Mouse (Mus musculus) mouse trophoblast stem cell (cell line): ENCODE data around the gene Fis1.
"Not testable (repeated sequence)": the region's sequence is repeated elsewhere in the genome, so short reads cannot be mapped to it uniquely, and the experiment has no call there.

Experiments
- in situ Hi-C, 2 experiments: fragments of 300-500 bp; cut with MseI, MboI; formaldehyde crosslinking; loops; 2 replicates in 1 of 2; 3 replicates in 1 of 2; pipeline ENCODE4 v1.15.1; 2025

Gene Fis1

GRCm38 (mm10) chr5:136953015-136953414, at the start of gene Fis1:
Fis1 (plus strand) TSS chr5:136953275.
- in situ Hi-C loops, result no loop called here

DNA sequence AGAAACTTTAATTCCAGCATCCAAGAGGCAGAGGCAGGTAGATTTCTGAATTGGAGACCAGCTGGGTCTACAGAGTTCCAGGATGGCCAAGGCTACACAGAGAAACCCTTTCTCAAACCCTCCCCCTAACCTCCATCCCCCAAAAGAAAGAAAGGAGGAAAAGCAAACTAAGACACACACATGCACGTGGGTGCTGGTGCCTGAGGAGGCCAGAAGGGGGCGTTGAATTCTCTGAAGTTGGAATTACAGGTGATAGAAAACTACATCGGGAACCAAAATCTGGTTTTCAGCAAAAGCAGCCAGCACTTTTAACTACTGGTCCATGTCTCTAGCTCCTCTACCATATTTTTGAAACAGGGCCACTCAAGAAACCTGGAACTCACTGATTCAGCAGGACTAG, 48.5 kb upstream of the Fis1 start:
- in situ Hi-C loops, result no loop called here

- in situ Hi-C loops, result no loop called here
Measured at GRCm38 (mm10) chr5:136905630-136906029, 47.4 kb upstream of the Fis1 start.

DNA sequence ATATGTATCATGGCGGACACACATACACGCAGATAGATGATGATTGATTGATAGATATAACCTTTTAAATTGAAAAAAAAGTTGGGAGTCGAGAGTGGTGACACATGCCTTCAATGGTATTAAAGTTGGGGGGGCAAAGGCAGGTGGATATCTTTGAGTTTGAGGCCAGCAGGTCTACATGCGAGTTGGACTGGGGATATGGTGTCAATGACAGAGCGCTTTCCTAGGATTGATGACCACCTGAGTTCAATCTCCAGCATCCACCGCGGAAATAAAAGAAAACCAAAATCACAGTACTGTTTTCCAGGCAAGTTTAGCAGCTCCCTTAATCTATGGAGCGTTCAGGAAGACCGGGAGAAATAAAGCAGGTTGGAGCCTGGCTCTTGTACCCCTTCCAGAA, 45.5 kb upstream of the Fis1 start:
- in situ Hi-C loops, result no loop called here

DNA sequence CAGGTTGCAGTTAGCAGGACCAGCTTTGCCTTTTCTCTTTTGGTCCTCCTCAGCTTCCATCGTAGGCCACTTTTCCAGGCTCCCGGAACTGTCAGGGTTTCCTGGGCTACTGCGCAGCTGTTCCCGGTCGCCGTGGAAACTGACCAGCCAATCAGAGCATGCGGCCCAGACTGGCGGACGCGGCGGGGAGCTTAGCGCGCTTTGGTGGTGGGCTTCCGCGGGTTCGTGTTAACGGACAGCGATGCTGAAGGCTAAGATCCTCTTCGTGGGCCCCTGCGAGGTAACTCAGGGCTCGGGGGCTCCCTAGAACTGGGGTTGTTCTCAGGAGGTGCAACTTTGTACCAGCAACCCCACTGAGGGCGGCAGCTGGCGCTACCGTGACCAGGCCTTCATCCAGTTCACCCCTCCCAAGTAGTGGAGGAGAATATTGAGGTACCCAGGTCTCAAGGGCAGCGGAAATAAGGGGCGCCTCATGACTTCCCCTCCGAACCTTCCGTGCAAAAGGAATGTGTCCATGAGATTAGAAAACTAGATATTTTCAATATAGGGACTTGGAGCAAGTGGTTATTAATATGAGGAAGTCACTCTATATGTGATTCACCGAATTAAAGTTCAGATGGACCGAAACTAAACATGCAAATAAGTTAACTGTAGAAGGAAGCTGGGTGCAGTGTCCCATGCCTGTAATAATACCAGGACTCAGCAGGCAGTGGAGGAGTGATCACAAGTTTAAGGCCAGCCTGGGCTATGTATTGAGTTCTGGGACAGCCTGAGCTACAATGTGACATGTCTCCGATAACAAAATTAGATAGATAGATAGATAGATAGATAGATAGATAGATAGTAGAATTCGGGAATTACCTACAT, 44.9 kb upstream of the Fis1 start, which contains the start of gene Ift22:
Gene Ift22 (plus strand): TSS at position 160 of the 867 bp plus-strand sequence.
- in situ Hi-C loops, result no loop called here

DNA sequence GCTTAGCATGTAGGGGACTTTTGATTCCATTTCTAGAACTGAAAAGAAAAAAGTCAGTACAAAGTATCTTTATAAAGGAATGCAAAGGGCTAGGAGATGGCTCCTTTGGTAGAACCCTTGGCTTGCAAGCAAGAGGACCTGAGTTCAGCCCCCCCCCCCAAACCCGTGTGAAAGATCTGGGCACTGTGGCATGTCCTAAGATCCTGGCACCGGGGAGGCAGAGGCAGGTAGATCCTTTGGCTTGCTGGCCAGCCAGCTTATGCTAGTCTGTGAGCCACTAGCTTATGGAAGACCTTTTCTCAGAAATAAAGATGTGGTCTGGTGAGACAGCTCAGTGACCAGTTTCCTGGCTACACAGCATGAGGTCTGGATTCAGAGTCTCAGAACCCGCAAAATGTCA, 38.9 kb upstream of the Fis1 start:
- in situ Hi-C loops, result no loop called here

- in situ Hi-C loops, result no loop called here
Measured at GRCm38 (mm10) chr5:136917613-136918242, 35.3 kb upstream of the Fis1 start.

- in situ Hi-C loops, result no loop called here
Measured at GRCm38 (mm10) chr5:136918655-136919472, 34.2 kb upstream of the Fis1 start.

DNA sequence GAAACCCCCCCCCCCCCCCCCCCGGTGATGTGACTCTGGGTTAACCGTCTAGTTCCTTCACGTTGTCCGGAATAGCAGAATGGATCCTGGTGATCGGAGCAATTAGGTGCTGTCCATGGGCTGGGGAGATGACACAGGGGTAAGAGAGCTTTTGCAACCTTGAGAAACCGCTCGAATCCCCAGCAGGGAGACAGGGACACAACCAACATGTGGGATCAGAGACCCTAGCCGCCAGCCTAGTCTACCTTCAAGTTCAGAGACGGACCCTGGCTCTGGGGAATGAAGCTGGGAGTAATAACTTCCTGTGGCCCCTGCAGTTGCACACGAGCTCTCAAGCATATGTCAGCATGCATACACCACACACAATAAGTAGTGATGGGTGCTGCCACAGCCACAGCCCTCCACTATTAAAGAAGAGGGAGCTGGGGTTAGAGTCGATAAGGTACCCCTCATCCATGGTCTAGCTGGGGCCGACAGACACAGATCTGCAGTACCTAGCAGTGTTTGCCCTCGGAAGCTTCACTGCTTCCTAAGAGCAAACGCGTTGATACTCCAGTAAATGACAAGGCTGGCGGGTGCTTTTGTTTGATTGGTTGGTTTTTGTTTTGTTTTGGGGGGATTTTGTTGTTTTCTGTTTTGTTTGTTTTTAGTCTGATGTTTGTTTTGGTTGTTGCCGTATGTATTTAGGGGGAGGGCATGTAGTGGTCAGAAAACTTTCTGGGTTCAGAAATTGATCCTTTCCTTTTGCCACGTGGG, 33.4 kb upstream of the Fis1 start:
- in situ Hi-C loops, result no loop called here

DNA sequence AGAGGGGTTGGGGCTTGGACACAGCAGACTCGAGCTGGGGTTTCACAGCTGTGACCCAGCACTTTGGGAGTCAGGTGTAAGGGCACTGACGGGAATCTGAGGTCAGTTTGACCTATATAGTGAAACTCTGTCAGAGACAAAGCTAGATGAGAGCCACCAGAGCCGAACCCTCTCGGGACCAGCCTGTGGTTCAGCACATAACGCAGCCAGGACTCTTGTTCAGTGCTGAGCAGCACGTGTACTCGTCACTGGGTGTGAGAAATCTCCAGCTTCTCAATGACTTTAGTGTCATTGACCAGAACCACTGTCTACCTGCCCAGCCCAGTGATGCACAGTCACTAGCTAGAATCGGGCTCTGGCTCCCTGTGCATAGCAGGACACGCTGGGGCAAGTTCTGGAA, 30.2 kb upstream of the Fis1 start:
- in situ Hi-C loops, result no loop called here

GRCm38 (mm10) chr5:136923751-136924478, 29.2 kb upstream of the Fis1 start:
- in situ Hi-C loops, result no loop called here

DNA sequence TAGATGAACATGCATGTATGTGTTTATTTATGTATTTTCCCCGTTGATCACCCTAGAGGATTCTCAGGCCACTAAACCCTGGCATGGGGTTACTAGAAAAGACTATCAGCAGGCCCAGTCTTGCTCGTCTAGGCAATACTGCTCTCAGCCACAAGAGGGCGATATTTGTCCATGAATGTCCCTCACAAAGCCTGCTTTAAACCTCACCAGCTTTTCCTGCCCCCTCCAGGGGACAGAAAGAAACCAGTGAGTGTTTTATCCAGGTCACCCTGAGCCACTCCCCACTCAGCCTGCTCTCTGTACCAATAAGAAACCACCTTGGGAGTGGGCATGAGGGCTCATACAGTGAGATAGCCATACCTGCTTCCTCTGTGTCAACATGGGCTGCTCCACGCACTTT, 24.0 kb upstream of the Fis1 start:
- in situ Hi-C loops, result no loop called here

- in situ Hi-C loops, result no loop called here
Measured at GRCm38 (mm10) chr5:136931896-136932295, 21.2 kb upstream of the Fis1 start.

- in situ Hi-C loops, result no loop called here
Measured at GRCm38 (mm10) chr5:136932956-136933355, 20.1 kb upstream of the Fis1 start.

GRCm38 (mm10) chr5:136933930-136934329, 19.1 kb upstream of the Fis1 start:
- in situ Hi-C loops, result no loop called here

DNA sequence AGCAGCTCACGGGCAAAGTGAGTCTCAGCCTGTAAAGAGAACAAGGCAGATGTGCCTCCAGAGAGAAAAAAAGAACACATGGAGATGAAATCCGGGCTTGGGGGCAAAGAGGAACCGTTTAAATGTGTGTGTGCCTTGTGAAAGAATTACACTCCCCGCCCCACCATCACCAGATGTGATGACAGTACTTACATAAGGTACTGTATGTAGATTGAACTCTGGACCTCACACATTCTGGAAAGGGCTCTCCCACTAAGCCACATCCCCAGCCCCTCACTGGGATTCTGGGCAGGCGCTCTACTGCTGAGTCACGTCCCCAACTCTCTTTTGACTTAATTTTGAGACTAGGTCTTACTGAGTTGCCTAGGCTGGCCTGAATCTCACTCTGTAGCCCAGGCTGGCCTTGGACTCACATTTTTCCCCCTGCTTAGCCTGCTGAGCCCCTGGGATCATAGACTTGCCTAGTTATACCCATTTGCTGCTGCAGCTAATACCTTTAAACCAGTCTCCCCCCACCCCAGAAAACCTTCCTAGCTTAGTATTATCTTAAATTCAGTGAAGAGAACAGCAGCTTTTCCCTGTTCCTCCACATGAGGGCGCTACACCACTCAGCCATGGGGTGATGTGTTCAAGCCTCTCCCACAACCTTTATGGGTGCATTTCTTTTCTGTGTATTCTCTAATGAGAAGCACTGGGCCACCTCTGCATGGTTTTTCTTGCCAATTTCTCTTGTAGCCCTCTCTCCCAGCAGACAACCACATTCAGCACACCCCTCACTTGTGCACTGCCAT, 17.0 kb upstream of the Fis1 start:
- in situ Hi-C loops, result loop anchor here (5.0 kb wide), 1 partner anchor 36 kb away; no protein-coding TSS in a partner anchor

GRCm38 (mm10) chr5:136936750-136937149, 16.3 kb upstream of the Fis1 start:
- in situ Hi-C loops, result loop anchor here (5.0 kb wide), 1 partner anchor 36 kb away; no protein-coding TSS in a partner anchor

- in situ Hi-C loops, result loop anchor here (5.0 kb wide), 1 partner anchor 35 kb away; no protein-coding TSS in a partner anchor
Measured at GRCm38 (mm10) chr5:136937621-136938020, 15.5 kb upstream of the Fis1 start.

DNA sequence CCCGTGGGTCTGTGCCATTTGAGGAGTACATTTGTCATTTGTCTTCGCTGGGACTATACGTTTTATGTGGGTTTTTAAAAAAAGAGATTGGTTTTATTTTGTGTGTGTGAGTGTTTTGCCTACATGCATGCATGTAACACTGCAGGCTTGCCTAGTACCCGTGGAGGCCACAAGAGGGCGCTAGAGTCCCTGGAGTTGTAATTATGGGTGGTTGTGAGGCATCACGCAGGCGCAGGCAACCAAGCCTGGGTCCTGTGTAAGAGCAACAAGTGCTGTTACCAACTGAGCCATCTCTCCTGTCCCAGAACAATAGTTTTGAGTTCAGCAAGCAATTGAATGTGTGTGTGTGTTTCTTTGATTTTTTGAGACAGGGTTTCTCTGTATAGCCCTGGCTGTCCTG, 13.8 kb upstream of the Fis1 start:
- in situ Hi-C loops, result loop anchor here (5.0 kb wide), 1 partner anchor 33 kb away; no protein-coding TSS in a partner anchor

GRCm38 (mm10) chr5:136940029-136940428, 13.0 kb upstream of the Fis1 start:
- in situ Hi-C loops, result not testable (repeated sequence)
